Mouse (Mus musculus): ENCODE measurements around the gene Galntl6.

- no peak for TF ChIP-seq POLR2A (IDR thresholded peaks at IDR 0.05; ENCODE audit: insufficient read length, low read depth)
- no peak for TF ChIP-seq USF1 (IDR thresholded peaks at IDR 0.05; ENCODE audit: low read depth)
- TF ChIP-seq MAX (IDR thresholded peaks at IDR 0.05; ENCODE audit: low read depth): no peak
- no peak for TF ChIP-seq POLR2AphosphoS2 (IDR thresholded peaks at IDR 0.05; ENCODE audit: insufficient read length, low read depth)
- TF ChIP-seq SRF (IDR thresholded peaks at IDR 0.05; ENCODE audit: control insufficient read depth, insufficient read length, low read depth): no peak
- TF ChIP-seq TCF12 (IDR thresholded peaks at IDR 0.05; ENCODE audit: insufficient read depth, poor library complexity, severe bottlenecking): no peak
- TF ChIP-seq CEBPB (IDR thresholded peaks at IDR 0.05; ENCODE audit: insufficient read depth, poor library complexity, severe bottlenecking): no peak
- TF ChIP-seq E2F4 (IDR thresholded peaks at IDR 0.05; ENCODE audit: insufficient read depth): no peak
These were observed 993.5 kb downstream of the Galntl6 start for GRCm38 (mm10) chr8:57918720-57919640.

Measured in myocyte (in vitro differentiated cells).